Mouse (Mus musculus) forebrain, embryonic 15.5 days (tissue): ENCODE results near the gene Serpine1. TPM values are rescaled to one million over a fixed set of nuclear protein-coding genes. Genes with fewer than 3 reads are reported as not detected.

Source experiments
- ATAC-seq: fragments of 200-750 bp; cut with Nextera tagmentation; replicated peaks from 2 replicates; pipeline ENCODE4 v1.8.0; 2017; ENCODE audit warnings: mild to moderate bottlenecking, moderate TSS enrichment, moderate library complexity
- H3K27ac ChIP-seq: fragments of 300-500 bp; sonication (generic); replicated peaks from 2 replicates; pipeline ENCODE4 v1.5.1; 2015; ENCODE audit warnings: mild to moderate bottlenecking, inconsistent platforms
- H3K27me3 ChIP-seq: fragments of 300-500 bp; sonication (generic); 2 replicates; pipeline ENCODE4 v1.6.1; 2015; ENCODE audit warnings: inconsistent platforms
- H3K36me3 ChIP-seq: fragments of 300-500 bp; sonication (generic); 2 replicates; pipeline ENCODE4 v1.6.1; 2015; ENCODE audit warnings: mild to moderate bottlenecking, inconsistent platforms
- H3K4me1 ChIP-seq: fragments of 300-500 bp; sonication (generic); 2 replicates; pipeline ENCODE4 v1.6.1; 2015; ENCODE audit warnings: inconsistent platforms
- H3K4me2 ChIP-seq: fragments of 300-500 bp; sonication (generic); replicated peaks from 2 replicates; pipeline ENCODE4 v1.6.1; 2015; ENCODE audit warnings: mild to moderate bottlenecking, inconsistent platforms
- H3K4me3 ChIP-seq: fragments of 300-500 bp; sonication (generic); 2 replicates; pipeline ENCODE4 v1.5.1; 2015; ENCODE audit warnings: mild to moderate bottlenecking, inconsistent platforms
- H3K9ac ChIP-seq: fragments of 300-500 bp; sonication (generic); replicated peaks from 2 replicates; pipeline ENCODE4 v1.6.1; 2015; ENCODE audit warnings: mild to moderate bottlenecking, inconsistent platforms
- H3K9me3 ChIP-seq: fragments of 300-500 bp; sonication (generic); 2 replicates; pipeline ENCODE4 v1.6.1; 2016; ENCODE audit warnings: inconsistent platforms
- WGBS: fragments of 180-500 bp; shearing (Covaris S2); methylation state at CpG from one replicate; pipeline ENCODE4 v1.1.7; 2015; ENCODE audit warnings: mixed read lengths; 5-methylcytosine and 5-hydroxymethylcytosine counted together
- polyA plus RNA-seq: library from polyadenylated mRNA; unstranded; fragments of >200 nt; fragmentation: Nextera tagmentation; extraction: Ambion mirVana; gene quantifications from 2 replicates; pipeline ENCODE4 v1.2.1, GENCODE M21; 2015

The Serpine1 gene
- polyA plus RNA-seq, 1 experiment from 2014 or later = 0.14 TPM

DNA sequence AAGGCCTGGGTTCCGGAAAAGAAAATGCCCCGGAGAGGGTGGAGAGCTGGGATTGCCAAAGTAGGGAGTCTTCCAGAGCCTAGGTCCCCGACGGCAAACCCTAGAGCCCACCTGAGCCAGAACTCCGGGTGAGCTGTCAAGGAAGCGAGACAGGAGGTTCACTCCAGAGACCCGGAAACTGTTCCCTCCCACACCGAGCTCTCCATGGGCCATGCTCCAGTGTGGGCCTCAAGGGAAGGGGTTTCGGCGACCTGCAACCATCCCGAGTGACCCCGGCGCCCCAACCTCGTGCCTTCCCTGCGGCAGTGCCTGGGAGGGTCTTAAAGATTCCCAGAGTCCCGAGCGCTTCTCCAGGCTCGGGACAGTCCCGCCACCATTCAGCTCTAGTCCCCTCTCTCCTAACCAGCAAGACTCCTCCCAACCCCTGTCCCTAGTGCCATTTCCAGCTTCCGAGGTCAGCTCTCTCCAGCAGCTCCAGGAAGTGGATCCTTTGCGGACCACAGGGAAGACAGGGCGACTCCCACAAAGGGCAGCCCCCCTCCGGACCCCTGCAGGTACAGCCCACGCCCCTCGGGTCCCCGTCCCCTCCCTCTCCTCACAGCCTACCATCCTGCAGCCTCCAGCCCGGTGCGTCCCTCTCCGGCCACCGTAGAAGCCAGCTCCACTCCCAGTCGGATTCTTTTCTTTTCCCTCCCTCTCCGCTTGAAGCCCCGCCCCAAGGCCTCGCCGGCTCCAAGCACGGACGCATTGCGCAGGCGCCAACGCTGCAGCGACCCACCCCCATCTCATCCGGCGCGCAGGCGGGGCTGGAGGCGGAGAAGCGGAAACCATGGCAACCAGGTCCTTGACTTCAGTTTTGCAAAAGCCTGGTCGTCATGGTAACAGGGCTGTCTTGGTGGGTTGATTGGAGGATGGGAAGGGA lies 26.4 kb downstream of the Serpine1 start, which contains the start of gene Ap1s1:
Gene Ap1s1 (minus strand): TSS at position 734 of the 922 bp plus-strand sequence.
- WGBS = under 1% methylated on average over 48 of the region's 48 CpGs
- Histone ChIP-seq H3K9ac (peak within 1 kb of the TSS; percentile 89), H3K4me3 (peak within 1 kb of the TSS; percentile 82), H3K36me3 (peaks cover 19% of the 10 kb centered on the region), H3K27ac (peak within 1 kb of the TSS; percentile 81), H3K9me3 (no peaks in the 10 kb centered on the region), H3K4me1 (peaks cover 20% of the 10 kb centered on the region), H3K27me3 (no peaks in the 10 kb centered on the region), H3K4me2 (peak within 1 kb of the TSS; percentile 87)
- peak; percentile 92 for ATAC-seq

DNA sequence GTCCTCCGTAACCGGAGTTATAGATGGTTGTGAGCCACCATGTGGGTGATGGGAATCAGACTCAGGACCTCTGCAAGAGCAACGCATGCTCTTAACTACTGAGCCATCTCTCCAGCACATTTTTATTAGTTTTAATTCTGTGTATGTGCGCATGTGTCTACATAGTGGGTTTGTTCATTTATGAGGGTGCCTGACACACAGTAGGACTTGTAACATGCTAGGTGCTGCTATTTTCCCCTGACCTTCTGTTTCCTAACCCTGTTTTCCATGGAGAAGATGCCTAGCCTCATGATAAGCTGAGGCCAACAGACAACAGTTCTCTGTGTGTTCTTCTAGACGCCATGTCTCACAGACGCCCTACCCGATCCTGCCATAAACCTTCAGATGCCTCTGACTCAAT lies 28.1 kb downstream of the Serpine1 start:
- no peak overlapping the region for H3K27ac ChIP-seq
- no peak overlapping the region for H3K4me2 ChIP-seq
- H3K9me3 ChIP-seq = no peaks in the 10 kb centered on the region
- ATAC-seq = no peak
- peaks cover 20% of the 10 kb centered on the region for H3K4me1 ChIP-seq
- H3K36me3 ChIP-seq = peaks cover 35% of the 10 kb centered on the region
- no peak overlapping the region for H3K9ac ChIP-seq
- WGBS = 95% methylated on average over 7 of the region's 7 CpGs
- no peak overlapping the region for H3K4me3 ChIP-seq
- H3K27me3 ChIP-seq = no peaks in the 10 kb centered on the region

DNA sequence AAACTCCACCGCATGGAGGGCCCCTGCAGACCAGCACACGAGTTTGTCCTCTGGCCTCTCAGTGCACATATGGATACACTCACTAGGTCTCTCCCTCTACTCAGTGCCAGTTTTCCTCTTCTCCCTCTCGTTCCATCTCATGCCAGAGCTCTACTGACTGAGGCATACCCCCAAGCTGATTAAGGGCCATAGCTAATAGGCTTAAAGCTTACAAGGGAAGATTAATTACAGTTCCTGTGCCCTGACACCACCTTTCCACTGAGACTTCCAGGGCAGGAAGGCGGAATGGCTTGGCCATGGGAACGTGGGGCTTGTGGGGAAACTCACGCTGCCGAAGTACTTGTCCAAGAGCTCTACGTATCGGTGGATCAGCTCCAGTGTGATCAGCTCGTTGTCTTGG lies 30.6 kb downstream of the Serpine1 start:
- no peak overlapping the region for H3K27ac ChIP-seq
- no peak for ATAC-seq
- WGBS = 86% methylated on average over 10 of the region's 10 CpGs
- H3K4me1 ChIP-seq = peaks cover 14% of the 10 kb centered on the region
- H3K9ac ChIP-seq = no peak overlapping the region
- no peak overlapping the region for H3K4me2 ChIP-seq
- H3K36me3 ChIP-seq = peaks cover 49% of the 10 kb centered on the region
- H3K27me3 ChIP-seq = no peaks in the 10 kb centered on the region
- H3K9me3 ChIP-seq = no peaks in the 10 kb centered on the region
- no peak overlapping the region for H3K4me3 ChIP-seq

DNA sequence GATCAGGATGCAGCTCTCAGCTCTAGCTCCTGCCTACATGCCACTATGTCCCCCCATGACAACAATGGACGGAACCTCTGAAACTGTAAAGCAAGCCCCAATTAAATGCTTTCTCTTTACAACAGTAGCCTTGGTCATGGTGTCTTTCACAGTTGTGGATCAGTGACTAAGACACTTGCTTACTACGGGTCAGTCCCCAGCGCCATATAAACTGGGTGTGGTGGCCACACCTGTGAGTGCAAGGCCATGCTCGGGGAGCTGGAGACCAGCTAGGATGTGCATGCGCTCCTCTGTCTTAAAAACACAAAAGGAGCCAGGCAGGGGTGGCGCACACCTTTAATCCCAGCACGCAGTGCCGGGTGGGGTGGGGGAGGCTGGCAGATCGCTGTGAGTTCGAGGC lies 32.6 kb downstream of the Serpine1 start:
- Histone ChIP-seq H3K9me3 (no peaks in the 10 kb centered on the region), H3K4me2 (no peak overlapping the region), H3K27ac (no peak overlapping the region), H3K27me3 (no peaks in the 10 kb centered on the region), H3K4me3 (no peak overlapping the region), H3K4me1 (peaks cover under 1% of the 10 kb centered on the region), H3K9ac (no peak overlapping the region), H3K36me3 (peaks cover 49% of the 10 kb centered on the region)
- WGBS = 92% methylated on average over 10 of the region's 10 CpGs
- no peak for ATAC-seq

GRCm38 (mm10) chr5:137036211-137036610 lies 35.9 kb downstream of the Serpine1 start:
- H3K4me2 ChIP-seq = no peak overlapping the region
- no peak overlapping the region for H3K9ac ChIP-seq
- no peak overlapping the region for H3K27ac ChIP-seq
- H3K9me3 ChIP-seq = no peaks in the 10 kb centered on the region
- WGBS = 87% methylated on average over 13 of the region's 13 CpGs
- ATAC-seq = no peak
- H3K4me3 ChIP-seq = no peak overlapping the region
- peaks cover 18% of the 10 kb centered on the region for H3K4me1 ChIP-seq
- H3K27me3 ChIP-seq = peaks cover 6% of the 10 kb centered on the region
- H3K36me3 ChIP-seq = peaks cover 33% of the 10 kb centered on the region

GRCm38 (mm10) chr5:137032641-137033074 lies 39.4 kb downstream of the Serpine1 start:
- H3K4me1 ChIP-seq = peaks cover 41% of the 10 kb centered on the region
- under 1% methylated on average over 49 of the region's 49 CpGs for WGBS
- H3K27ac ChIP-seq = peak overlapping the region; percentile 56
- peak overlapping the region; percentile 59 for H3K9ac ChIP-seq
- H3K4me2 ChIP-seq = peak overlapping the region; percentile 99
- H3K36me3 ChIP-seq = peaks cover 3% of the 10 kb centered on the region
- no peaks in the 10 kb centered on the region for H3K9me3 ChIP-seq
- peak overlapping the region; percentile 48 for H3K4me3 ChIP-seq
- ATAC-seq = peak; percentile 72
- H3K27me3 ChIP-seq = peaks cover 37% of the 10 kb centered on the region

GRCm38 (mm10) chr5:137032033-137032421 lies 40.0 kb downstream of the Serpine1 start:
- peak overlapping the region; percentile 59 for H3K9ac ChIP-seq
- H3K36me3 ChIP-seq = no peaks in the 10 kb centered on the region; the same call in 1 of the 2 replicates
- H3K27me3 ChIP-seq = peaks cover 41% of the 10 kb centered on the region
- peak overlapping the region; percentile 99 for H3K4me2 ChIP-seq
- peaks cover 41% of the 10 kb centered on the region for H3K4me1 ChIP-seq
- no peaks in the 10 kb centered on the region for H3K9me3 ChIP-seq
- ATAC-seq = peak; percentile 3; the same call in 1 of the 2 replicates
- WGBS = under 1% methylated on average over 32 of the region's 33 CpGs
- peak overlapping the region; percentile 48 for H3K4me3 ChIP-seq
- 0 out of 2 replicates have a peak overlapping the region, but pooled peaks have one; percentile 9 for H3K27ac ChIP-seq

- Histone ChIP-seq H3K27ac (no peak overlapping the region), H3K36me3 (no peaks in the 10 kb centered on the region), H3K27me3 (peaks cover 48% of the 10 kb centered on the region), H3K4me1 (peaks cover 41% of the 10 kb centered on the region), H3K4me3 (peak overlapping the region; percentile 48), H3K4me2 (peak overlapping the region; percentile 99), H3K9me3 (no peaks in the 10 kb centered on the region), H3K9ac (peak overlapping the region; percentile 59)
- no peak for ATAC-seq
- under 1% methylated on average over 78 of the region's 78 CpGs for WGBS
Measured at GRCm38 (mm10) chr5:137031076-137032032, 40.7 kb downstream of the Serpine1 start.

GRCm38 (mm10) chr5:137030416-137030810 lies 41.7 kb downstream of the Serpine1 start:
- H3K27ac ChIP-seq = no peak overlapping the region
- peaks cover 58% of the 10 kb centered on the region for H3K27me3 ChIP-seq
- peak overlapping the region; percentile 99 for H3K4me2 ChIP-seq
- H3K9ac ChIP-seq = peak overlapping the region; percentile 46
- ATAC-seq = no peak
- no peaks in the 10 kb centered on the region for H3K36me3 ChIP-seq
- peaks cover 43% of the 10 kb centered on the region for H3K4me1 ChIP-seq
- no peaks in the 10 kb centered on the region for H3K9me3 ChIP-seq
- H3K4me3 ChIP-seq = peak overlapping the region; percentile 48
- 12% methylated on average over 22 of the region's 22 CpGs for WGBS

- H3K36me3 ChIP-seq = no peaks in the 10 kb centered on the region
- H3K9ac ChIP-seq = peak overlapping the region; percentile 46
- peaks cover 49% of the 10 kb centered on the region for H3K4me1 ChIP-seq
- H3K9me3 ChIP-seq = no peaks in the 10 kb centered on the region
- H3K27ac ChIP-seq = no peak overlapping the region
- WGBS = under 1% methylated on average over 52 of the region's 52 CpGs
- ATAC-seq = peak; percentile 77
- H3K27me3 ChIP-seq = peaks cover 63% of the 10 kb centered on the region
- H3K4me3 ChIP-seq = peak overlapping the region; percentile 48
- peak overlapping the region; percentile 99 for H3K4me2 ChIP-seq
Measured at GRCm38 (mm10) chr5:137029643-137030415, 42.2 kb downstream of the Serpine1 start.

DNA sequence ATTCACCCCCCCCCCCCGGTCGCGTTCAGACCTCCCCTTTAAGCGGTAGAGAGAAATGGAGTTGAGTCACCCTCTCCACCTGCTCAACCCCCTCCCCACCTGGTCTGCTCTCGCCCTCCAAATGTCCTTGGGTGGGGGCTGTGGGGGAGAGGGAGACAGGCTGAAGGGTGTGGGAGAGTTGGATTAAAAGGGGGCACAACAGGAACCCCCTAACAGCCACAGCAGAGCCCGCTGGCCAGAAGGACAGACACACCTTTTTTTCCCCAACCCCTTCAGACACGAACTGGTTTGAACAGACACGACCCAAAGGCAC lies 42.8 kb downstream of the Serpine1 start:
- peaks cover 49% of the 10 kb centered on the region for H3K4me1 ChIP-seq
- under 1% methylated on average over 8 of the region's 8 CpGs for WGBS
- ATAC-seq = no peak
- H3K4me2 ChIP-seq = peak overlapping the region; percentile 99
- H3K4me3 ChIP-seq = peak overlapping the region; percentile 48
- no peak overlapping the region for H3K27ac ChIP-seq
- H3K36me3 ChIP-seq = no peaks in the 10 kb centered on the region
- H3K27me3 ChIP-seq = peaks cover 69% of the 10 kb centered on the region
- H3K9me3 ChIP-seq = no peaks in the 10 kb centered on the region
- H3K9ac ChIP-seq = peak overlapping the region; percentile 40; the same call in 1 of the 2 replicates
